Mouse (Mus musculus): ENCODE results near the gene Thrap3. TPM values are rescaled to one million over a fixed set of nuclear protein-coding genes. Genes with fewer than 3 reads are reported as not detected.
A peak's percentile ranks its signal among the peaks of the same experiment; 100 is the strongest.
"Not testable (repeated sequence)": the region's sequence is repeated elsewhere in the genome, so short reads cannot be mapped to it uniquely, and the experiment has no call there.

Thrap3 gene
- polyA plus RNA-seq, 1 experiment from 2014 or later = 194 TPM

GRCm38 (mm10) chr4:126181170-126181957, 21.2 kb downstream of the Thrap3 start:
- Histone ChIP-seq H3K4me3 (no peak overlapping the region), H3K36me3 (peaks cover 90% of the 10 kb centered on the region), H3K4me1 (no peaks in the 10 kb centered on the region), H3K9me3 (no peaks in the 10 kb centered on the region), H3K27ac (no peak overlapping the region), H3K27me3 (ENCODE audit: insufficient read depth, poor library complexity, severe bottlenecking) (no peaks in the 10 kb centered on the region)
- 62% methylated on average over 7 of the region's 7 CpGs for WGBS
- no peak for DNase-seq (ENCODE audit: low spot score)

GRCm38 (mm10) chr4:126175980-126176379, 26.6 kb downstream of the Thrap3 start:
- H3K36me3 ChIP-seq = peaks cover 96% of the 10 kb centered on the region
- not testable (repeated sequence) for H3K4me3 ChIP-seq; H3K27me3 ChIP-seq (ENCODE audit: insufficient read depth, poor library complexity, severe bottlenecking); DNase-seq (ENCODE audit: low spot score); H3K4me1 ChIP-seq; H3K9me3 ChIP-seq; H3K27ac ChIP-seq
- 92% methylated on average over 7 of the region's 7 CpGs for WGBS

- H3K4me1 ChIP-seq = no peaks in the 10 kb centered on the region
- peaks cover 96% of the 10 kb centered on the region for H3K36me3 ChIP-seq
- 92% methylated on average over 5 of the region's 5 CpGs for WGBS
- H3K4me3 ChIP-seq = no peak overlapping the region
- DNase-seq (ENCODE audit: low spot score) = no peak
- no peak overlapping the region for H3K27ac ChIP-seq
- no peaks in the 10 kb centered on the region for H3K27me3 ChIP-seq (ENCODE audit: insufficient read depth, poor library complexity, severe bottlenecking)
- no peaks in the 10 kb centered on the region for H3K9me3 ChIP-seq
Measured at GRCm38 (mm10) chr4:126173800-126174199, 28.8 kb downstream of the Thrap3 start.

- WGBS = 92% methylated on average over 5 of the region's 5 CpGs
- not testable (repeated sequence) for DNase-seq (ENCODE audit: low spot score); H3K27ac ChIP-seq; H3K4me3 ChIP-seq; H3K27me3 ChIP-seq (ENCODE audit: insufficient read depth, poor library complexity, severe bottlenecking); H3K9me3 ChIP-seq; H3K4me1 ChIP-seq
- peaks cover 99% of the 10 kb centered on the region for H3K36me3 ChIP-seq
Measured at GRCm38 (mm10) chr4:126170737-126171136, 31.8 kb downstream of the Thrap3 start.

- no peaks in the 10 kb centered on the region for H3K9me3 ChIP-seq
- peaks cover 89% of the 10 kb centered on the region for H3K36me3 ChIP-seq
- peaks cover 8% of the 10 kb centered on the region; the same call in 1 of the 2 replicates for H3K4me1 ChIP-seq
- H3K27ac ChIP-seq = no peak overlapping the region
- H3K27me3 ChIP-seq (ENCODE audit: insufficient read depth, poor library complexity, severe bottlenecking) = no peaks in the 10 kb centered on the region
- no peak for DNase-seq (ENCODE audit: low spot score)
- WGBS = 86% methylated on average over 6 of the region's 6 CpGs
- H3K4me3 ChIP-seq = no peak overlapping the region
Measured at GRCm38 (mm10) chr4:126168851-126169250, 33.7 kb downstream of the Thrap3 start.

GRCm38 (mm10) chr4:126166084-126166483, 36.5 kb downstream of the Thrap3 start:
- H3K27ac ChIP-seq = peak overlapping the region; percentile 16; the same call in 1 of the 2 replicates
- no peaks in the 10 kb centered on the region for H3K9me3 ChIP-seq
- DNase-seq (ENCODE audit: low spot score) = no peak
- peaks cover 27% of the 10 kb centered on the region for H3K4me1 ChIP-seq
- no peak overlapping the region for H3K4me3 ChIP-seq
- H3K27me3 ChIP-seq (ENCODE audit: insufficient read depth, poor library complexity, severe bottlenecking) = no peaks in the 10 kb centered on the region
- peaks cover 62% of the 10 kb centered on the region for H3K36me3 ChIP-seq
- WGBS = 76% methylated on average over 3 of the region's 3 CpGs

GRCm38 (mm10) chr4:126165092-126165491, 37.5 kb downstream of the Thrap3 start:
- 70% methylated on average over 8 of the region's 10 CpGs for WGBS
- not testable (repeated sequence) for H3K9me3 ChIP-seq; H3K27ac ChIP-seq; H3K27me3 ChIP-seq (ENCODE audit: insufficient read depth, poor library complexity, severe bottlenecking); DNase-seq (ENCODE audit: low spot score); H3K4me3 ChIP-seq
- Histone ChIP-seq H3K36me3 (peaks cover 52% of the 10 kb centered on the region), H3K4me1 (peaks cover 27% of the 10 kb centered on the region)

GRCm38 (mm10) chr4:126163685-126164084, 38.9 kb downstream of the Thrap3 start:
- peaks cover 27% of the 10 kb centered on the region for H3K4me1 ChIP-seq
- peak overlapping the region; percentile 72 for H3K4me3 ChIP-seq
- 58% methylated on average over 4 of the region's 4 CpGs for WGBS
- H3K27me3 ChIP-seq (ENCODE audit: insufficient read depth, poor library complexity, severe bottlenecking) = no peaks in the 10 kb centered on the region
- H3K9me3 ChIP-seq = no peaks in the 10 kb centered on the region
- peak overlapping the region; percentile 91; the same call in 1 of the 2 replicates for H3K27ac ChIP-seq
- peak; percentile 73 for DNase-seq (ENCODE audit: low spot score)
- peaks cover 38% of the 10 kb centered on the region for H3K36me3 ChIP-seq

- 6% methylated on average over 22 of the region's 22 CpGs for WGBS
- peak within 1 kb of the TSS; percentile 91 for H3K27ac ChIP-seq
- peaks cover 27% of the 10 kb centered on the region for H3K4me1 ChIP-seq
- H3K36me3 ChIP-seq = peaks cover 32% of the 10 kb centered on the region
- DNase-seq (ENCODE audit: low spot score) = peak; percentile 82
- no peaks in the 10 kb centered on the region for H3K27me3 ChIP-seq (ENCODE audit: insufficient read depth, poor library complexity, severe bottlenecking)
- no peaks in the 10 kb centered on the region for H3K9me3 ChIP-seq
- peak within 1 kb of the TSS; percentile 72 for H3K4me3 ChIP-seq
Measured at GRCm38 (mm10) chr4:126163067-126163659, 39.4 kb downstream of the Thrap3 start, which contains the start of gene Sh3d21. Sh3d21 (minus strand) TSS chr4:126163491.

- under 1% methylated on average over 44 of the region's 44 CpGs for WGBS
- H3K27ac ChIP-seq = peak overlapping the region; percentile 91
- H3K9me3 ChIP-seq = no peaks in the 10 kb centered on the region
- DNase-seq (ENCODE audit: low spot score) = peak; percentile 95
- H3K4me1 ChIP-seq = peaks cover 27% of the 10 kb centered on the region
- peaks cover 27% of the 10 kb centered on the region for H3K36me3 ChIP-seq
- no peaks in the 10 kb centered on the region for H3K27me3 ChIP-seq (ENCODE audit: insufficient read depth, poor library complexity, severe bottlenecking)
- H3K4me3 ChIP-seq = peak overlapping the region; percentile 72
Measured at GRCm38 (mm10) chr4:126162544-126163066, 40.0 kb downstream of the Thrap3 start.

GRCm38 (mm10) chr4:126161986-126162385, 40.6 kb downstream of the Thrap3 start:
- H3K4me1 ChIP-seq = peaks cover 27% of the 10 kb centered on the region
- H3K27ac ChIP-seq = peak overlapping the region; percentile 91
- peaks cover 22% of the 10 kb centered on the region for H3K36me3 ChIP-seq
- H3K9me3 ChIP-seq = no peaks in the 10 kb centered on the region
- H3K27me3 ChIP-seq (ENCODE audit: insufficient read depth, poor library complexity, severe bottlenecking) = no peaks in the 10 kb centered on the region
- DNase-seq (ENCODE audit: low spot score) = peak; percentile 75
- 68% methylated on average over 9 of the region's 9 CpGs for WGBS
- peak overlapping the region; percentile 72 for H3K4me3 ChIP-seq

GRCm38 (mm10) chr4:126161456-126161855, 41.1 kb downstream of the Thrap3 start:
- Histone ChIP-seq H3K27me3 (ENCODE audit: insufficient read depth, poor library complexity, severe bottlenecking) (no peaks in the 10 kb centered on the region), H3K4me1 (peaks cover 26% of the 10 kb centered on the region), H3K36me3 (peaks cover 20% of the 10 kb centered on the region), H3K27ac (no peak overlapping the region), H3K9me3 (no peaks in the 10 kb centered on the region), H3K4me3 (no peak overlapping the region)
- DNase-seq (ENCODE audit: low spot score) = peak; percentile 75
- WGBS = 83% methylated on average over 6 of the region's 6 CpGs

GRCm38 (mm10) chr4:126160981-126161380, 41.6 kb downstream of the Thrap3 start:
- 88% methylated on average over 8 of the region's 8 CpGs for WGBS

More at GRCm38 (mm10) chr4:126160981-126161380, 41.6 kb downstream of the Thrap3 start:
- H3K27ac ChIP-seq = no peak overlapping the region
- no peak overlapping the region for H3K4me3 ChIP-seq
- no peaks in the 10 kb centered on the region for H3K9me3 ChIP-seq
- peaks cover 24% of the 10 kb centered on the region for H3K4me1 ChIP-seq
- H3K36me3 ChIP-seq = peaks cover 15% of the 10 kb centered on the region
- DNase-seq (ENCODE audit: low spot score) = peak; percentile 55
- no peaks in the 10 kb centered on the region for H3K27me3 ChIP-seq (ENCODE audit: insufficient read depth, poor library complexity, severe bottlenecking)
